Mouse (Mus musculus): Measurements from ENCODE around the gene Poldip3. TPM values are rescaled to one million over a fixed set of nuclear protein-coding genes. Genes with fewer than 3 reads are reported as not detected.

Poldip3 gene
- polyA plus RNA-seq, 1 experiment from 2014 or later: 54.4 TPM

DNA sequence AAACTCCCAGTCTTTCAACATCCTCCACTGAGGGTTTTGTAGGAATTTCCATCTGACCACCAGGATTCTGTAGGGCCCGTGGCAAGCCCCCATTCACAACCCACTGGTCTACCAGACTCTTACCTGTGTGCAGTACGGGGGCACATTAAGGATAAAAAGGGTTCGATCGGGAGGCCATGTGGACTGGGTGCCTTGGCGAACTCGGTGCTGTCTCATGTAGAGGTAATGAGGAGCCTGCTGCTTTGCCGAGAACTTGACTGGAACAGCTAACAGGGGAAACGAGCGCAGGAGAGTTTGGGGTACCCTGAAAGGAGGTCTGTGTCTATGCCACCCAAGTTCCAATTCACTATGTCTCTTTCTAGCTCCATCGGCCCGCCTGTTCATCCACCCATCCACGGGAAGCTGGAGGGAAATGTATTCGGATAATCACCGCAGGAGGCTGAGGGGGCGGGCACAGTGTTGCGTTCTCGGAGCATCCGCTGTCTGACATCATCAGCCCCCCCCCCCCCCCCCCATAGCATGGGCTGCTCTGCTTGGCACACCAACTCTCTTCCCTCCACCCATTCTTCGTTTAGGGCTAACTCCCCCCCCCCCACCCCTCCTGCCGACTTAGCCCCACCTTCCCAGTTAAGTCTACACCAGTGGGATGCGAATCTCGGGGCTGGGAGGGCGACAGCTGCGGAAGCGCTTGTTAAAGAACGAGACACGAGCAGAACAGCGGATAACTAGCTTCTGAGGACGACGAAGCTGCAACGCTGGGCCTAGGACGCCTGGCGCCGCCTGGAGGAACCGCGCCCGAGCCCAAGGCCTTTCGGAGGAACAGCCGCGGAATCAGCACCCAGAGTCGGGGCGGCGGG, 27.2 kb downstream of the Poldip3 start:
- Histone ChIP-seq H3K9ac (ENCODE audit: low read depth, low read length) (peak overlapping the region; percentile 80), H3K27me3 (ENCODE audit: control insufficient read depth, insufficient read depth, low read depth, low read length) (no peaks in the 10 kb centered on the region), H3K4me1 (ENCODE audit: control insufficient read depth, low read depth, low read length) (peaks cover 10% of the 10 kb centered on the region), H3K4me2 (ENCODE audit: low read depth, low read length) (peak overlapping the region; percentile 89), H3K4me3 (ENCODE audit: low read depth, low read length) (peak overlapping the region; percentile 92), H3K36me3 (ENCODE audit: control insufficient read depth, insufficient read depth) (peaks cover 16% of the 10 kb centered on the region), H3K9me3 (replicated peaks; ENCODE audit: control insufficient read depth, low read length) (no peaks in the 10 kb centered on the region), H3K27ac (ENCODE audit: low read length) (peak overlapping the region; percentile 64; the same call in 1 of the 2 replicates)
- 3% methylated on average over 43 of the region's 43 CpGs for WGBS (ENCODE audit: insufficient replicate concordance)
- peak; percentile 37 for ATAC-seq (ENCODE audit: low read depth)

DNA sequence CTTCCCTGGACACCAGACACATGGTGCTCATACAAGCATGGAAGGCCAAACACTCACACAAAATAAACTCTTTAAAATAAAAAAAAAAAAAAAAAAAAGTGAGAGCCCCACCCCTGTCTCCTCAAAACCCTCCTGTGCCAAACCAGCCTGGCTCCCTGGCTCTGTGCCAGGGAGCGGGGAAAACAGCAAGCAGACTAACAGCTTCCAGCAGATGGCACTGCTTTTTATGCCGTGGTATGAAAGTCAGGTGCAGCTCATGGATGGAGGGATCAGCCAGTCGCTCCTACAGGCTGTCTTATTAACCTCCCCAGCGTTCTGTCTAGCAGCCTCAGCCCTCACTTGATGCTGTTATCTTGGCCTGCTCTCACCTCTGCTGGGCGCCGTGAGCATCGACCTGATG, 30.8 kb downstream of the Poldip3 start:
- Histone ChIP-seq H3K4me1 (ENCODE audit: control insufficient read depth, low read depth, low read length) (peaks cover 10% of the 10 kb centered on the region), H3K4me2 (ENCODE audit: low read depth, low read length) (no peak overlapping the region), H3K27me3 (ENCODE audit: control insufficient read depth, insufficient read depth, low read depth, low read length) (no peaks in the 10 kb centered on the region), H3K27ac (ENCODE audit: low read length) (no peak overlapping the region), H3K4me3 (ENCODE audit: low read depth, low read length) (no peak overlapping the region), H3K9ac (ENCODE audit: low read depth, low read length) (no peak overlapping the region), H3K36me3 (ENCODE audit: control insufficient read depth, insufficient read depth) (peaks cover 6% of the 10 kb centered on the region), H3K9me3 (replicated peaks; ENCODE audit: control insufficient read depth, low read length) (no peaks in the 10 kb centered on the region)
- 62% methylated on average over 7 of the region's 7 CpGs for WGBS (ENCODE audit: insufficient replicate concordance)
- no peak for ATAC-seq (ENCODE audit: low read depth)

DNA sequence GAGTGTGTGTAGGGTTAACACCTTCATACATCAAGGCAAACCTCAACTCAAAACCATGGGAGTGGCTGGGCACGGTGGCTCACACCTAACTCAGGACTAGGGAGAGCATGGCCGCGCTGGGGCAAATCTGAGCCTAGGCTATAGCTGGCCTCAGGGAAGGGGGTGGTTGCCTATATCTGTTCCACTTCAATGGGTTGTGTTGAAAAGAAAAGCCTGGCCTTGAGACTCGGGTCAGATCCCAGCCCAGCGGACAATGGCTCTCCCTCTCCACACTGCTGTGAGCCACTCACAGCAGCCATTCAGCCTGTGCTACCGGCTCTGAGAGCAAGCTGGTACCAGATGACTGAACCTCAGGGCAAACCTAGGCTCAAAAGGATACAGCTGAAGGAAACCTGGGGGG, 34.1 kb downstream of the Poldip3 start:
- Histone ChIP-seq H3K4me2 (ENCODE audit: low read depth, low read length) (no peak overlapping the region), H3K27me3 (ENCODE audit: control insufficient read depth, insufficient read depth, low read depth, low read length) (no peaks in the 10 kb centered on the region), H3K9me3 (replicated peaks; ENCODE audit: control insufficient read depth, low read length) (no peaks in the 10 kb centered on the region), H3K9ac (ENCODE audit: low read depth, low read length) (no peak overlapping the region), H3K36me3 (ENCODE audit: control insufficient read depth, insufficient read depth) (peaks cover 6% of the 10 kb centered on the region), H3K4me1 (ENCODE audit: control insufficient read depth, low read depth, low read length) (peaks cover 2% of the 10 kb centered on the region), H3K4me3 (ENCODE audit: low read depth, low read length) (no peak overlapping the region), H3K27ac (ENCODE audit: low read length) (no peak overlapping the region)
- 76% methylated on average over 6 of the region's 6 CpGs for WGBS (ENCODE audit: insufficient replicate concordance)
- no peak for ATAC-seq (ENCODE audit: low read depth)

DNA sequence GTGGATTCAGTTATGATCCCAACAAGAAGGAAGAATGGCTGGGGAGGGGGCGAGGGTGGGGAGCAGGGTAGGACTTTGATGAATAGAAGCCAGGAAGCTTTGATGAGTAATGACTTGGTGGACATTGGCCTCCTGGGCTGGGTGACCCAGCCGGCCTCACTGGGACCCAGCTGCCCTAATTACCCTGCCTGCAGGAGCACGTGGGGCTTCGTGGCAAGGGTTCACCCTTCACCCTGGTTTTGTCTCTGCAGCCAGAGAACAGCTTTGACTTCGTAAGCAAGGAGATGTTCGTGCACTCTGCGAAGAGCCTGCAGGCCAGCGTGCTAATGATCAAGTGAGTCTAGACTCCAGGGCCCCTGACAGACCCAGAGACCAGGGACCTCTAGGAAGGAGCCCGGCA, 35.1 kb downstream of the Poldip3 start:
- 70% methylated on average over 9 of the region's 9 CpGs for WGBS (ENCODE audit: insufficient replicate concordance)

DNA sequence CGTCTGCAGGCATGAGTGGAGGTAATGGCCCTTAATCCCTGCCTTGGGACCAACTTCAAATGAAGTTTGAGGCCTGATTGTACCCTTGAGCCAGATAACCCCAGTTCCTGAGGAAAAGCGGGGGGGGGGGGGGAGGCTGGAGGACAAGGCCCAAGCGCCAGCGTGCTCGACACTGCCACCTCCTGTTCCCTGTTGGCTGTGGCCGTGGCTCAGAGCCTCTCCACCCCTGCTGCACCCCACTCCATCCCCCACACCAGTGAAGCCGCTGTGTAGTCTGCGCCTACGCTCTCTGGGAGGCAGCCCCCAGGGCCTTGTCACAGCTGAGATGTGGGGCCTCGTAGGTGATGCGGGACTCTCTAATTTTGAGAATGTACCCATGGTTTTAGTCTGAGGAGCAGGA, 36.3 kb downstream of the Poldip3 start:
- no peaks in the 10 kb centered on the region for H3K27me3 ChIP-seq (ENCODE audit: control insufficient read depth, insufficient read depth, low read depth, low read length)
- peak; percentile 56; the same call in 1 of the 2 replicates for ATAC-seq (ENCODE audit: low read depth)
- WGBS (ENCODE audit: insufficient replicate concordance): 11% methylated on average over 10 of the region's 11 CpGs

More for the DNA sequence above, 35.1 kb downstream of the Poldip3 start:
- Histone ChIP-seq H3K27ac (ENCODE audit: low read length) (no peak overlapping the region), H3K9ac (ENCODE audit: low read depth, low read length) (no peak overlapping the region), H3K9me3 (replicated peaks; ENCODE audit: control insufficient read depth, low read length) (no peaks in the 10 kb centered on the region), H3K4me1 (ENCODE audit: control insufficient read depth, low read depth, low read length) (peaks cover 2% of the 10 kb centered on the region), H3K4me3 (ENCODE audit: low read depth, low read length) (no peak overlapping the region), H3K27me3 (ENCODE audit: control insufficient read depth, insufficient read depth, low read depth, low read length) (no peaks in the 10 kb centered on the region), H3K36me3 (ENCODE audit: control insufficient read depth, insufficient read depth) (peaks cover 6% of the 10 kb centered on the region), H3K4me2 (ENCODE audit: low read depth, low read length) (no peak overlapping the region)
- ATAC-seq (ENCODE audit: low read depth): no peak

DNA sequence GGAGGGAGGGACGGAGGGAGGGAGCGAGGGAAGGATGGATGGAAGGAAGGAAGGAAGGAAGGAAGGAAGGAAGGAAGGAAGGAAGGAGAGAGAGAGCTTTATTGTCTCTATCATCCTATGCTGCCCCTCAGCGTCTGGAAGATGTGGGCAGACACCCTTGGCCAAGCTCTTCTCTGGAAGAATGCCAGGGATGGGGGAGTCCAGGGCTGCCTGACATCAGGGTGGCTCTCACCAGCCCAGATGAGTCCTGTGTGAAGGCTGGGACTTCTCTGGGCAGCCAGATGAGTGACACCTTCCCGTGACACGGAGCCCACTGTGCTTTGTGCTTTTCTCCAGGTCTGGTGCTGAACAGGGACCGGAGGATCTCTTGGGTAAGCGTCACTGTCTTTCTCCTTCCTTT, 37.3 kb downstream of the Poldip3 start:
- no peaks in the 10 kb centered on the region for H3K9me3 ChIP-seq (replicated peaks; ENCODE audit: control insufficient read depth, low read length)
- H3K4me3 ChIP-seq (ENCODE audit: low read depth, low read length): no peak overlapping the region
- H3K9ac ChIP-seq (ENCODE audit: low read depth, low read length): no peak overlapping the region
- H3K4me2 ChIP-seq (ENCODE audit: low read depth, low read length): no peak overlapping the region
- ATAC-seq (ENCODE audit: low read depth): no peak
- peaks cover 2% of the 10 kb centered on the region for H3K4me1 ChIP-seq (ENCODE audit: control insufficient read depth, low read depth, low read length)
- no peaks in the 10 kb centered on the region for H3K27me3 ChIP-seq (ENCODE audit: control insufficient read depth, insufficient read depth, low read depth, low read length)
- no peaks in the 10 kb centered on the region for H3K36me3 ChIP-seq (ENCODE audit: control insufficient read depth, insufficient read depth)
- WGBS (ENCODE audit: insufficient replicate concordance): 73% methylated on average over 7 of the region's 7 CpGs
- H3K27ac ChIP-seq (ENCODE audit: low read length): no peak overlapping the region

More for the DNA sequence above, 36.3 kb downstream of the Poldip3 start:
- Histone ChIP-seq H3K4me1 (ENCODE audit: control insufficient read depth, low read depth, low read length) (peaks cover 2% of the 10 kb centered on the region), H3K4me2 (ENCODE audit: low read depth, low read length) (no peak overlapping the region), H3K27ac (ENCODE audit: low read length) (no peak overlapping the region), H3K4me3 (ENCODE audit: low read depth, low read length) (no peak overlapping the region), H3K9me3 (replicated peaks; ENCODE audit: control insufficient read depth, low read length) (no peaks in the 10 kb centered on the region), H3K36me3 (ENCODE audit: control insufficient read depth, insufficient read depth) (no peaks in the 10 kb centered on the region), H3K9ac (ENCODE audit: low read depth, low read length) (no peak overlapping the region)

DNA sequence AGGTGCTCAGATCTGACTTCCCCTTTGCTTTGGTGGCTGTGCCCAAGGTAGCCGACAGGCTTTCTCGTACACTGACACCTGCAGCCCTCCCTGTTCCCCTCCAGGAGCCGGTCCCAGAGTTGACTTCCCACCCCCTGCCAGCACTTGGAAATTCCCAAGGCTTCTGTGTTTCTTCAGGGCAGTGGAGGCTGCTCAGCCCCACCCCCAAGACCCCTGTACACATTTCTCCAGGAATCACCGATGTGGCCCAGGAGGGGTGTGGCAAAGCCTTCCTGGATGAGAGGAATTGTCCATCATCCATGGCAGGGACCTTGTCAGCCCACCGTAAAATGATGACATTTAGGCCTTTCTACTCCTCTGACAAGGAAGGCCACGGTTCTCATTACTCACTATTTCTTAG, 37.9 kb downstream of the Poldip3 start:
- Histone ChIP-seq H3K27me3 (ENCODE audit: control insufficient read depth, insufficient read depth, low read depth, low read length) (no peaks in the 10 kb centered on the region), H3K27ac (ENCODE audit: low read length) (no peak overlapping the region), H3K4me3 (ENCODE audit: low read depth, low read length) (no peak overlapping the region), H3K9me3 (replicated peaks; ENCODE audit: control insufficient read depth, low read length) (no peaks in the 10 kb centered on the region), H3K4me2 (ENCODE audit: low read depth, low read length) (no peak overlapping the region), H3K36me3 (ENCODE audit: control insufficient read depth, insufficient read depth) (no peaks in the 10 kb centered on the region), H3K4me1 (ENCODE audit: control insufficient read depth, low read depth, low read length) (peaks cover 2% of the 10 kb centered on the region), H3K9ac (ENCODE audit: low read depth, low read length) (no peak overlapping the region)
- no peak for ATAC-seq (ENCODE audit: low read depth)
- 63% methylated on average over 6 of the region's 6 CpGs for WGBS (ENCODE audit: insufficient replicate concordance)

DNA sequence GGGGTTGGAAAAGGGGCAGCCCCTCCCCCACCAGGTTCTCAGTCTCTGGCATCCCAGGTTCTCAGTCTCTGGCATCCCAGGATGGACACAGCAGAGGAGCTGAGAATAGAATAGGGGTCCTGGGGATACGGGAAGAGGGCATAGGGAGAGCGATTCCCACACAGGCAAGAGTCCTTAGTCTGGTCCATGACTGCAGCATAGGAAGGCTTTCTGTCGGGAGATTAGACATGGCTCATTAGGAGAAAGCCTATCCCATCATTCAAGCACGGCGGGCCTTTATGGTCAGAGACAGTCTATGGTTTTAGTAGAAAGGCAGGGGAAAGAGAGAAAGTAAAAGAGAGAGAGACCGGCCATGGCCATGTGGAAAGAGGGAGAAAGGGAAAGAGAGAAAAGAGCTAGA, 41.4 kb downstream of the Poldip3 start:
- no peaks in the 10 kb centered on the region; the same call in 1 of the 2 replicates for H3K4me1 ChIP-seq (ENCODE audit: control insufficient read depth, low read depth, low read length)
- no peak overlapping the region for H3K4me3 ChIP-seq (ENCODE audit: low read depth, low read length)
- no peak for ATAC-seq (ENCODE audit: low read depth)
- WGBS (ENCODE audit: insufficient replicate concordance): 74% methylated on average over 6 of the region's 6 CpGs
- no peak overlapping the region for H3K9ac ChIP-seq (ENCODE audit: low read depth, low read length)
- H3K9me3 ChIP-seq (replicated peaks; ENCODE audit: control insufficient read depth, low read length): no peaks in the 10 kb centered on the region
- no peak overlapping the region for H3K27ac ChIP-seq (ENCODE audit: low read length)
- H3K4me2 ChIP-seq (ENCODE audit: low read depth, low read length): no peak overlapping the region
- no peaks in the 10 kb centered on the region for H3K27me3 ChIP-seq (ENCODE audit: control insufficient read depth, insufficient read depth, low read depth, low read length)
- H3K36me3 ChIP-seq (ENCODE audit: control insufficient read depth, insufficient read depth): no peaks in the 10 kb centered on the region

DNA sequence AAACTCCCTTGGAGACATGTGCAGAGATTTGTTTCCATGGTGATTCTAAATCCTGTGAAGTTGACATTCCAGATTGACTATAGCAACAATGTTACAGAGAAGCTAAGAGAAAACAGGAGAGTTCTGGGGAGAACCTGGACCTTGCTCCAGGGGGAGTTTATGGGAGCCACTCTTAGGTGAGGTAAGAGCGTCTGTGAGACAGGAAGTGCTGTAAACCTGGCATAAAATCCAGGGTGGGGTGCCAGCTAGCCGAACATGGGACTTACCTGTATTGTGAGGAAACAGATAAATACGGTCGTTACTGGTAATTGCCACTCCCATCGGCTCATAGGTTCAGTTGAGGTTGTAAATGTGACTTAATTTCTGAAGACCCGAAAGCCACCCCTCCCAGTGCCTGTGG, 42.8 kb downstream of the Poldip3 start:
- no peaks in the 10 kb centered on the region for H3K4me1 ChIP-seq (ENCODE audit: control insufficient read depth, low read depth, low read length)
- 71% methylated on average over 6 of the region's 6 CpGs for WGBS (ENCODE audit: insufficient replicate concordance)
- no peak for ATAC-seq (ENCODE audit: low read depth)
- H3K27ac ChIP-seq (ENCODE audit: low read length): no peak overlapping the region
- no peaks in the 10 kb centered on the region for H3K36me3 ChIP-seq (ENCODE audit: control insufficient read depth, insufficient read depth)
- no peak overlapping the region for H3K4me3 ChIP-seq (ENCODE audit: low read depth, low read length)
- H3K4me2 ChIP-seq (ENCODE audit: low read depth, low read length): no peak overlapping the region
- no peaks in the 10 kb centered on the region for H3K9me3 ChIP-seq (replicated peaks; ENCODE audit: control insufficient read depth, low read length)
- H3K9ac ChIP-seq (ENCODE audit: low read depth, low read length): no peak overlapping the region
- H3K27me3 ChIP-seq (ENCODE audit: control insufficient read depth, insufficient read depth, low read depth, low read length): no peaks in the 10 kb centered on the region
